Mouse (Mus musculus): ENCODE data around the gene Prkg2.

The Prkg2 gene

DNA sequence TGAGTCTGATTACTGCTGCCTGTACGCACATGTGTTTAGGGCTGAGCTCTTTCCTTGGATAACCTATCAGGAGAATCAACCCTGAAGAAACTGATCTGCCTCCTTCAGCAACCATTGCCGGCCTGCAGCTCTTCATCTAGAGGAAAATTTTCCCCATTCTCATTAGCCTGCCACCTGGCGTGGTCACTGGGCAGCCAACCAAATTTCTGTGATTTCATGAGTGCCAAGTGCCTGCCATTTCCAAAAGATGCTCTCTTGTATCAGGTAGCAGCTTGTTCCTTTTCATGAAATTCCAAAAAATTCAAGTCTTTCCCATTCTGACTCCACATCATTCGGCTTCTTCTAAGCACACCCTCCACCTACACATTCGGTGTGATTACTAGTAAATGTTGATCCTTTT, 136.2 kb downstream of the Prkg2 start:
- ATAC-seq (ENCODE audit: low TSS enrichment): no peak

GRCm38 (mm10) chr5:98897946-98898345, 139.2 kb downstream of the Prkg2 start:
- ATAC-seq (ENCODE audit: low TSS enrichment): no peak

GRCm38 (mm10) chr5:98894281-98894680, 142.9 kb downstream of the Prkg2 start:
- peak; percentile 80 for ATAC-seq (ENCODE audit: low TSS enrichment)

- no peak for ATAC-seq (ENCODE audit: low TSS enrichment)
These were observed 146.6 kb downstream of the Prkg2 start for GRCm38 (mm10) chr5:98890544-98891050.

DNA sequence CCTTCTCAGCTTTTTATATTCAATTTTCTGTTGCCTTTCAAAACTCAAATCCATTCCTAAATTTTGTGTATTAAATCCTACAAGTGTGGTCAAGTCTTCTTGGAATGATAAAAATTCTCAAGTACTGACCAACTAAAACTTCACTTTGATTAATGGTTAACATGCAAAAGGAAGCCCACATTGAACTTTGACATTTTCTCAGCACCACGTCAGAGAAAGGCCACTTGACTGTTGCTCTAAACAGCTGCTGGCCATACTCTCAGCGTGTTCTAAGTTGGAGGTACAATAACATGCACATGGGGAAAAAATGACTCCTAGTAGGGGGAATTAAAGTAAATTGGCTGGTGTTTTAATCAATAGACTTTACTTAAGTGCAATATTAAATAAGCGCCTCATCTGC, 155.1 kb downstream of the Prkg2 start:
- ATAC-seq (ENCODE audit: low TSS enrichment): no peak
